Mouse (Mus musculus): ENCODE measurements around the gene Pef1.

- TF ChIP-seq CTCF (IDR thresholded peaks at IDR 0.05; ENCODE audit: insufficient read depth, low read length), result no peak
- TF ChIP-seq POLR2A (IDR thresholded peaks at IDR 0.05; ENCODE audit: borderline replicate concordance, extremely low read depth, low read depth, low read length), result no peak
These were observed 39.2 kb upstream of the Pef1 start for GRCm38 (mm10) chr4:130063191-130063590.

Data from lung, adult 2 months (tissue).